Mouse (Mus musculus): Measurements from ENCODE around the gene Btbd11. TPM values are rescaled to one million over a fixed set of nuclear protein-coding genes. Genes with fewer than 3 reads are reported as not detected.
A peak's percentile ranks its signal among the peaks of the same experiment; 100 is the strongest.

Btbd11 gene
- polyA plus RNA-seq, 1 experiment from 2014 or later: 3.7 TPM

GRCm38 (mm10) chr10:85539510-85540120 lies 153.0 kb downstream of the Btbd11 start:
- Histone ChIP-seq H3K9ac (no peak overlapping the region), H3K27me3 (ENCODE audit: insufficient read depth, low read length) (no peaks in the 10 kb centered on the region), H3K27ac (ENCODE audit: low read depth) (no peak overlapping the region), H3K4me3 (ENCODE audit: low read depth, low read length) (no peak overlapping the region), H3K9me3 (ENCODE audit: low read depth, low read length) (no peaks in the 10 kb centered on the region), H3K4me2 (no peak overlapping the region), H3K4me1 (ENCODE audit: insufficient read depth) (no peaks in the 10 kb centered on the region), H3K36me3 (ENCODE audit: insufficient read depth) (no peaks in the 10 kb centered on the region)
- ATAC-seq (ENCODE audit: insufficient read depth) (no peak), DNase-seq (peak; percentile 21)
- WGBS: 40% methylated on average over 8 of the region's 8 CpGs
- TF ChIP-seq CTCF (IDR thresholded peaks at IDR 0.05; ENCODE audit: low read depth): no peak

- no peak overlapping the region for H3K9ac ChIP-seq
- TF ChIP-seq CTCF (IDR thresholded peaks at IDR 0.05; ENCODE audit: low read depth): no peak
- WGBS: 89% methylated on average over 13 of the region's 13 CpGs
- DNase-seq (no peak), ATAC-seq (ENCODE audit: insufficient read depth) (no peak)
- no peaks in the 10 kb centered on the region for H3K9me3 ChIP-seq (ENCODE audit: low read depth, low read length)
- H3K4me3 ChIP-seq (ENCODE audit: low read depth, low read length): no peak overlapping the region
- no peak overlapping the region for H3K27ac ChIP-seq (ENCODE audit: low read depth)
- no peaks in the 10 kb centered on the region for H3K36me3 ChIP-seq (ENCODE audit: insufficient read depth)
- H3K4me2 ChIP-seq: no peak overlapping the region
- H3K27me3 ChIP-seq (ENCODE audit: insufficient read depth, low read length): no peaks in the 10 kb centered on the region
- no peaks in the 10 kb centered on the region for H3K4me1 ChIP-seq (ENCODE audit: insufficient read depth)
Measured at GRCm38 (mm10) chr10:85540311-85541093, 153.9 kb downstream of the Btbd11 start.

- H3K4me2 ChIP-seq: no peak overlapping the region
- H3K9me3 ChIP-seq (ENCODE audit: low read depth, low read length): no peaks in the 10 kb centered on the region
- H3K27me3 ChIP-seq (ENCODE audit: insufficient read depth, low read length): no peaks in the 10 kb centered on the region
- H3K27ac ChIP-seq (ENCODE audit: low read depth): no peak overlapping the region
- no peak overlapping the region for H3K4me3 ChIP-seq (ENCODE audit: low read depth, low read length)
- H3K9ac ChIP-seq: no peak overlapping the region
- no peak for TF ChIP-seq CTCF (IDR thresholded peaks at IDR 0.05; ENCODE audit: low read depth)
- DNase-seq (peak; percentile 52), ATAC-seq (ENCODE audit: insufficient read depth) (no peak)
- no peaks in the 10 kb centered on the region for H3K4me1 ChIP-seq (ENCODE audit: insufficient read depth)
- WGBS: 67% methylated on average over 3 of the region's 3 CpGs
- H3K36me3 ChIP-seq (ENCODE audit: insufficient read depth): no peaks in the 10 kb centered on the region
Measured at GRCm38 (mm10) chr10:85541481-85541880, 154.9 kb downstream of the Btbd11 start.

- Histone ChIP-seq H3K9me3 (ENCODE audit: low read depth, low read length) (no peaks in the 10 kb centered on the region), H3K36me3 (ENCODE audit: insufficient read depth) (no peaks in the 10 kb centered on the region), H3K9ac (no peak overlapping the region), H3K4me1 (ENCODE audit: insufficient read depth) (no peaks in the 10 kb centered on the region), H3K27me3 (ENCODE audit: insufficient read depth, low read length) (no peaks in the 10 kb centered on the region), H3K4me3 (ENCODE audit: low read depth, low read length) (no peak overlapping the region), H3K27ac (ENCODE audit: low read depth) (no peak overlapping the region), H3K4me2 (no peak overlapping the region)
- ATAC-seq (ENCODE audit: insufficient read depth) (no peak), DNase-seq (no peak)
- TF ChIP-seq CTCF (IDR thresholded peaks at IDR 0.05; ENCODE audit: low read depth): no peak
- WGBS: 86% methylated on average over 14 of the region's 14 CpGs
Measured at GRCm38 (mm10) chr10:85541892-85542630, 155.4 kb downstream of the Btbd11 start.

GRCm38 (mm10) chr10:85543281-85543680 lies 156.7 kb downstream of the Btbd11 start:
- Histone ChIP-seq H3K36me3 (ENCODE audit: insufficient read depth) (no peaks in the 10 kb centered on the region), H3K4me2 (no peak overlapping the region), H3K9ac (no peak overlapping the region), H3K9me3 (ENCODE audit: low read depth, low read length) (no peaks in the 10 kb centered on the region), H3K4me3 (ENCODE audit: low read depth, low read length) (no peak overlapping the region), H3K27ac (ENCODE audit: low read depth) (no peak overlapping the region), H3K27me3 (ENCODE audit: insufficient read depth, low read length) (no peaks in the 10 kb centered on the region), H3K4me1 (ENCODE audit: insufficient read depth) (no peaks in the 10 kb centered on the region)
- DNase-seq (no peak), ATAC-seq (ENCODE audit: insufficient read depth) (no peak)
- WGBS: 82% methylated on average over 2 of the region's 2 CpGs
- TF ChIP-seq CTCF (IDR thresholded peaks at IDR 0.05; ENCODE audit: low read depth): no peak

- Histone ChIP-seq H3K9me3 (ENCODE audit: low read depth, low read length) (no peaks in the 10 kb centered on the region), H3K4me3 (ENCODE audit: low read depth, low read length) (no peak overlapping the region), H3K9ac (no peak overlapping the region), H3K27ac (ENCODE audit: low read depth) (no peak overlapping the region), H3K4me2 (no peak overlapping the region), H3K27me3 (ENCODE audit: insufficient read depth, low read length) (no peaks in the 10 kb centered on the region), H3K4me1 (ENCODE audit: insufficient read depth) (no peaks in the 10 kb centered on the region), H3K36me3 (ENCODE audit: insufficient read depth) (no peaks in the 10 kb centered on the region)
- TF ChIP-seq CTCF (IDR thresholded peaks at IDR 0.05; ENCODE audit: low read depth): no peak
- no peak for DNase-seq
- ATAC-seq (ENCODE audit: insufficient read depth): no peak
- WGBS: 38% methylated on average over 5 of the region's 5 CpGs
Measured at GRCm38 (mm10) chr10:85544991-85545390, 158.4 kb downstream of the Btbd11 start.

GRCm38 (mm10) chr10:85555193-85555592 lies 168.6 kb downstream of the Btbd11 start:
- Histone ChIP-seq H3K36me3 (ENCODE audit: insufficient read depth) (no peaks in the 10 kb centered on the region), H3K27me3 (ENCODE audit: insufficient read depth, low read length) (no peaks in the 10 kb centered on the region), H3K27ac (ENCODE audit: low read depth) (no peak overlapping the region), H3K9me3 (ENCODE audit: low read depth, low read length) (no peaks in the 10 kb centered on the region), H3K4me1 (ENCODE audit: insufficient read depth) (no peaks in the 10 kb centered on the region), H3K4me3 (ENCODE audit: low read depth, low read length) (no peak overlapping the region), H3K4me2 (no peak overlapping the region), H3K9ac (no peak overlapping the region)
- TF ChIP-seq CTCF (IDR thresholded peaks at IDR 0.05; ENCODE audit: low read depth): peak; percentile 60
- ATAC-seq (ENCODE audit: insufficient read depth) (no peak), DNase-seq (peak; percentile 38)
- WGBS: 55% methylated on average over 8 of the region's 8 CpGs

Measured in lung, embryonic 14.5 days (tissue).